Mouse (Mus musculus) liver, embryonic 11.5 days (tissue): Measurements from ENCODE around the gene Obp2a. TPM values are rescaled to one million over a fixed set of nuclear protein-coding genes. Genes with fewer than 3 reads are reported as not detected.
"Not testable (repeated sequence)": the region's sequence is repeated elsewhere in the genome, so short reads cannot be mapped to it uniquely, and the experiment has no call there.

ENCODE experiments used
- ATAC-seq: fragments of 200-750 bp; cut with Nextera tagmentation; replicated peaks from 2 replicates; pipeline ENCODE4 v1.8.0; 2017; ENCODE audit warnings: moderate number of reproducible peaks, mild to moderate bottlenecking, moderate TSS enrichment, moderate library complexity; ENCODE audit not compliant: low FRiP score
- DNase-seq: peaks from one replicate; pipeline ENCODE4 v3.0.0-alpha.2; 2017; ENCODE audit warnings: low spot score
- H3K27ac ChIP-seq: fragments of 300-500 bp; sonication (generic); 2 replicates; pipeline ENCODE4 v1.5.1; 2014; ENCODE audit warnings: mild to moderate bottlenecking, low read depth, low read length, control low read depth
- H3K27me3 ChIP-seq: fragments of 300-500 bp; sonication (generic); replicated peaks from 2 replicates; pipeline ENCODE4 v1.6.1; 2014; ENCODE audit warnings: low read length, mixed read lengths; ENCODE audit not compliant: control insufficient read depth, insufficient read depth
- H3K36me3 ChIP-seq: fragments of 300-500 bp; sonication (generic); 2 replicates; pipeline ENCODE4 v1.6.1; 2014; ENCODE audit warnings: mild to moderate bottlenecking, low read length, moderate library complexity, mixed read lengths; ENCODE audit not compliant: control insufficient read depth, insufficient read depth
- H3K4me1 ChIP-seq: fragments of 300-500 bp; sonication (generic); replicated peaks from 2 replicates; pipeline ENCODE4 v1.6.1; 2014; ENCODE audit warnings: low read length, mixed read lengths; ENCODE audit not compliant: control insufficient read depth, insufficient read depth
- H3K4me2 ChIP-seq: fragments of 300-500 bp; sonication (generic); 2 replicates; pipeline ENCODE4 v1.6.1; 2014; ENCODE audit warnings: mild to moderate bottlenecking, control low read depth, moderate library complexity
- H3K4me3 ChIP-seq: fragments of 300-500 bp; sonication (generic); 2 replicates; pipeline ENCODE4 v1.5.1; 2014; ENCODE audit warnings: low read depth, low read length, control low read depth
- H3K9ac ChIP-seq: fragments of 300-500 bp; sonication (generic); 2 replicates; pipeline ENCODE4 v1.6.1; 2014; ENCODE audit warnings: low read depth, low read length, control low read depth
- H3K9me3 ChIP-seq: fragments of 300-500 bp; sonication (generic); 2 replicates; pipeline ENCODE4 v1.6.1; 2016; ENCODE audit warnings: low read length, inconsistent platforms, mixed read lengths; ENCODE audit not compliant: control insufficient read depth
- WGBS: fragments of 180-500 bp; shearing (Covaris S2); extraction: QIAGEN DNeasy Blood & Tissue Kit; methylation state at CpG from one replicate; pipeline ENCODE4 v1.1.7; 2014; 5-methylcytosine and 5-hydroxymethylcytosine counted together
- polyA plus RNA-seq: library from polyadenylated mRNA; unstranded; fragments of >200 nt; fragmentation: Nextera tagmentation; extraction: Ambion mirVana; gene quantifications from 2 replicates; pipeline ENCODE4 v1.2.1, GENCODE M21; 2014

The Obp2a gene
- polyA plus RNA-seq = not detected in 2 replicates

DNA sequence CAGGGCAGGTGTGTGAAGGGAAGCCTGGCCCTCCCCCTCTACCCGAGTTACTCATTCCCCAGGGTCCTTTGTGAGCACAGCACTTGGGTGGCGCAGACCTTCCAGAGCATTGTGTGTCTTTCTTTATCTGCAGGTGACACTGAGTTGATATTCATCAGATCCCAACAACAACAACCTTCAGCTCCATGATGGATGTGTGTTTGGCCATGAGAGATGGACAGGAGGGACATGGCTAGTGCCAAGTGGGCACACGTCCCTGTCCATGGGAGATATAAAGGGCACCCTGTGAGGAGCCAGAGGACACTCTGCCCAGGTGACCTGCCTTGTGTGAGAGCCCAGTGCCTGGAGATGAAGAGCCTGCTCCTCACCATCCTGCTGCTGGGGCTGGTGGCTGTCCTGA lies at the start of gene Obp2a:
Obp2a (plus strand) TSS at position 301 of the 400 bp plus-strand sequence.
- not testable (repeated sequence) for H3K27me3 ChIP-seq, H3K4me1 ChIP-seq, H3K27ac ChIP-seq, H3K4me3 ChIP-seq, DNase-seq, H3K4me2 ChIP-seq, H3K9me3 ChIP-seq, H3K9ac ChIP-seq, ATAC-seq, H3K36me3 ChIP-seq
- 76% methylated on average over 3 of the region's 3 CpGs for WGBS

DNA sequence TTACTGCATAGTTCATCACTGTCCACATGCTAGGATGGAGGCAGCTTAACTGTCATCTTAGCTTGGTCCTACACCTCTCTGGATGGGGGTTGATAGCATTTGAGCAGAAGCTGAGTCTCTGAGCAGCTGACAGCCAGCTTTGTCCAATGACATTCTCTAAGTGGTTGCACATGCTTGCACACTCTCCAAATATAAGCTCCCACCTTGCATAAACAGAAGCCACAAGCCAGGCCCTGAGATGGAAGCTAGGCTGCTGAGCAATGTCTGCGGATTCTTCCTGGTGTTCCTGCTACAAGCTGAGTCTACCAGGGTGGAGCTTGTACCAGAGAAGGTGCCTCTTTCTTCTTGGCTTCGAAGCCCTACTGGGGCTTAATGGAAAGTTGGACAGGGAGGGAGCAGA lies 46.9 kb upstream of the Obp2a start, which contains the start of gene Lcn8:
Lcn8 (plus strand) TSS at position 219 of the 400 bp plus-strand sequence.
- Histone ChIP-seq H3K4me3 (no peak within 1 kb of the TSS), H3K36me3 (no peaks in the 10 kb centered on the region), H3K27ac (no peak within 1 kb of the TSS), H3K27me3 (0 out of 2 replicates have a peak, but pooled peaks cover 3% of the 10 kb centered on the region), H3K9me3 (no peaks in the 10 kb centered on the region), H3K4me1 (no peaks in the 10 kb centered on the region), H3K4me2 (no peak within 1 kb of the TSS), H3K9ac (no peak within 1 kb of the TSS)
- ATAC-seq = no peak
- 67% methylated on average over 2 of the region's 2 CpGs for WGBS
- no peak for DNase-seq

DNA sequence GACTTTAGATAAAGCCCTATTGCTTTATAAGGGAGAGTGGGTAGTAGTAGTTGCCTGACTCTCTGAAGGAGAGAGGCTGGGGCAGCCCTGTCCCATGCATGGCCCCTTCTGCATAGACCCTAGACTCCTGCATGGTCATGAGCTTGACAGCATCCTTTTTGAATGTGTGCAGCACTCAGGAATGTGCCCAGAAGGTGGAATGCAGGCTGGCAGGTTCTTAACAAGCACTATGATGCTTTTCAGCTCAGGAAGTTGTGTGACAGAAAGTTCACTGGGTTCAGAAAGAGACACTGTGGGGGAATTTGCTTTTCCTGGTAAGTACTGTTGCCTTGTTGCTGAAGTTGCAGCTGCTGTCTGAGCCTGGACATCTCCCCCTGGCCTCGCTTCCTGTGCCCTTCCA lies 45.3 kb upstream of the Obp2a start:
- H3K9me3 ChIP-seq = no peaks in the 10 kb centered on the region
- no peak overlapping the region for H3K9ac ChIP-seq
- H3K27me3 ChIP-seq = 0 out of 2 replicates have a peak, but pooled peaks cover 3% of the 10 kb centered on the region
- WGBS = 55% methylated on average over 1 of the region's 1 CpGs
- no peak overlapping the region for H3K27ac ChIP-seq
- ATAC-seq (no peak), DNase-seq (no peak)
- H3K4me2 ChIP-seq = no peak overlapping the region
- H3K4me3 ChIP-seq = no peak overlapping the region
- H3K36me3 ChIP-seq = no peaks in the 10 kb centered on the region
- no peaks in the 10 kb centered on the region for H3K4me1 ChIP-seq

DNA sequence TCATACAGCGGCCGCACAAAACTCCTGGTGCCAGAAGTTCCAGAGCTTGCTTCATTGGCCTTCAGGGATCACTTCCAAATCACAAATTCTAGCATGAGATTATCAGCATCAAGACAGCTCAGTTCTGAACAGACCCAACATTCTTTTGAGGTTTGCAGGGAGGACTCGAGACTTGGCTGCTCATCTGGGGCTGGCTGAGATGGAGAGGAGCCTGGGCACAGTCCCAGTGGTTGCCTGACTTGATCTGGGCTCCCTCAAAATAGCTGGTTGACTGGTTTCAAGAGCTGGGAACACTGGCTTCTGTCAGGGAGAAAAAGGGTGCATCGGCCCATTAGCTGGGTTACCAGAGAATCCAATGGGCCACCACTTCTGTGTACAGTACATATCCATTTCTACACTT lies 43.2 kb upstream of the Obp2a start:
- H3K4me2 ChIP-seq = no peak overlapping the region
- no peaks in the 10 kb centered on the region for H3K4me1 ChIP-seq
- no peak overlapping the region for H3K9ac ChIP-seq
- H3K27ac ChIP-seq = no peak overlapping the region
- H3K4me3 ChIP-seq = no peak overlapping the region
- no peaks in the 10 kb centered on the region for H3K9me3 ChIP-seq
- 0 out of 2 replicates have a peak, but pooled peaks cover 3% of the 10 kb centered on the region for H3K27me3 ChIP-seq
- no peak for ATAC-seq
- no peaks in the 10 kb centered on the region for H3K36me3 ChIP-seq
- 83% methylated on average over 4 of the region's 4 CpGs for WGBS
- no peak for DNase-seq

DNA sequence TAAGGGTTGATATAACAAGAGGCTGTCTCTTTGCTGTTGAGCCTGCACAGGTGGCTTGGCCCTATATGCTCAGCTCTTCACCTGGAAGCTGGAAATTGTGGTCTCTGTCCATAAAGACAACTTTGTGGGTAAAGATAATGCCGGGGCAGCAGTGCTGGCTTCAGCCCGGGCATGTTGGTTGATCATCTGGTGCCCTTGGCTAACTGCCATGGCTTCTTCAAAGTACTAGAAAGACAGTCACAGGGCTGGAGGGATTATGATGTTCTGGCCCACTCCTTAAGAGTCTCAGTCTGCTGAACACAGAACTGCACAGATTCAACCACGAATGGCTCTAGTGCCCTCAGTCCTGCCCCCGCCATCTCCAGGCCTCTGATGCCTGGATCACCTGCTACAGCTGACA lies 42.6 kb upstream of the Obp2a start:
- Histone ChIP-seq H3K36me3 (no peaks in the 10 kb centered on the region), H3K4me1 (no peaks in the 10 kb centered on the region), H3K4me2 (no peak overlapping the region), H3K9ac (no peak overlapping the region), H3K27ac (no peak overlapping the region), H3K4me3 (no peak overlapping the region), H3K9me3 (no peaks in the 10 kb centered on the region), H3K27me3 (0 out of 2 replicates have a peak, but pooled peaks cover 3% of the 10 kb centered on the region)
- WGBS = 82% methylated on average over 4 of the region's 4 CpGs
- ATAC-seq (no peak), DNase-seq (no peak)

DNA sequence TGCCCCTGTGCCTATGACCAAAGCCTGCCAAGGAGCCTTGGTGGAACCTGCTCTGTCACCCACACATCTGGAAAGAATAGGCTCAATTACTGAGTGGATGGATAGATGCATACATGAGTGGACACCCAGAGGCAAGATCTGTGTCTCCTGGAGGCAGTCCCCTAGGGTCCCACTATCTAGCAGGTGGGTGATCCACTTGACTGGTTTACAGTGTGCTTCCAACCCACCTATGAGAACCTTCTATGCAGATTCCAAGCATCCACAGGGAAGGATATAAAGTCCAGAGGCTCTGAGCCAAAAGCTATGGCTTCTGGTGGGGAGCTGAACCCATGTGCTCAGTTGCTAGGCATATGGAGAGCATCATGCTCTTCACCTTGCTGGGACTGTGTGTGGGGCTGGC lies 42.2 kb upstream of the Obp2a start, which contains the start of gene Lcn5:
Lcn5 (plus strand) TSS at position 301 of the 400 bp plus-strand sequence.
- H3K4me2 ChIP-seq = no peak within 1 kb of the TSS

DNA sequence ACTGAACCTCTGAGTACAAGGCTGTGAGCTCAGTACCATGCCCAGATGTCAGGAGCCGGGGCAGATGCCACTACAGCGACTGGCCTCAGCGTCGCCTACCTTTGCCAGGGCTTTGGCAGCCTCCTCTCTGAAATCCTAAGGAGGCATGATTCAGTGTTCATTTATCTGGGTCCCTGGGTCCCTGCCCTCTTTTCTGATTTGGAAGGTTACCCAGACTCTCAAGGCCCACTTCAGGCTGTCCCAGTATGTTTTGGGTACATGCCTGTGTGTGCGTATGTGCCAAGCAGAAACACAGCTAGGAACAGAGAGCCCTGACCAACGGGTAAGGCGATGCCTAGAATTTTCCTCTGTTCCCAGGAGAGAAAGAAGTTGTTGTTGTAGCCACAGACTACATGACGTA lies 39.6 kb upstream of the Obp2a start:
- 84% methylated on average over 8 of the region's 8 CpGs for WGBS
- H3K36me3 ChIP-seq = no peaks in the 10 kb centered on the region
- ATAC-seq (no peak), DNase-seq (no peak)
- no peaks in the 10 kb centered on the region for H3K4me1 ChIP-seq
- H3K27me3 ChIP-seq = 0 out of 2 replicates have a peak, but pooled peaks cover under 1% of the 10 kb centered on the region
- H3K27ac ChIP-seq = no peak overlapping the region
- no peak overlapping the region for H3K4me2 ChIP-seq
- no peak overlapping the region for H3K9ac ChIP-seq
- H3K4me3 ChIP-seq = no peak overlapping the region
- no peaks in the 10 kb centered on the region for H3K9me3 ChIP-seq

More for the DNA sequence above, 42.2 kb upstream of the Obp2a start, which contains the start of gene Lcn5:
- Histone ChIP-seq H3K27ac (no peak within 1 kb of the TSS), H3K27me3 (0 out of 2 replicates have a peak, but pooled peaks cover 3% of the 10 kb centered on the region), H3K4me1 (no peaks in the 10 kb centered on the region), H3K4me3 (no peak within 1 kb of the TSS), H3K36me3 (no peaks in the 10 kb centered on the region), H3K9me3 (no peaks in the 10 kb centered on the region), H3K9ac (no peak within 1 kb of the TSS)
- DNase-seq (no peak), ATAC-seq (no peak)

DNA sequence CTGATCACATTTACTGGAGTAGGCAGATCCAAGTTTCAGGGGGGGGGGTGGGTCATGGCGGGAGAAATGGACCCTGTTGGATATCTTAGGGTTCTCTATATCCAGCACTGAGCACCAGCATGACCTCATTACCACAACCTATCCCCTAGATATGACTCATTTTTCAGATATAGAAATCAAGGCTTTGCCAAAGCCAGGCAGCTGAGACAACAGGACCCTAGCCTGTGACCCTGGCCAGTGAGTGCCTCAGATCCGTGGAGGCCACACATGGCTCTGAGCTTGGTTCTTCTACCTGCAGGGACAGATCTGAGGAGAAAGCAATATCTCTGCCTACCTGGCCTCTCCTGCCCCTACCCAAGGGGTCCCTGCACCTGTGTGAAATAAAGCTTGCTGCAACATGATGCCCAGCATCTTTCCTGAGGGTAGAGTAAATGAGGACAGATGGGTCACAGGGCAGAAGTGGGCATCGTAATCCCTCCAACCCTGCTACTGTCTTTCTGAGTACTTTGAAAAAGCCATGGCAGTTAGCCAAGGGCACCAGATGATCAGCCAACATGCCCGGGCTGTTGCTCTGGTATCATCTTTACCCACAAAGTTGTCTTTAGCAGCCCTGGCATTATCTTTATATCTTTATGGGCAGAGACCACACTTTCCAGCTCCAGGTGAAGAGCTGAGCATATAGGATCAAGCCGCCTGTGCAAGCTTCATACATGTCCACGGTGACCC lies 38.4 kb upstream of the Obp2a start:
- Histone ChIP-seq H3K9ac (no peak overlapping the region), H3K9me3 (no peaks in the 10 kb centered on the region), H3K27me3 (no peaks in the 10 kb centered on the region), H3K4me3 (no peak overlapping the region), H3K27ac (no peak overlapping the region), H3K4me2 (no peak overlapping the region), H3K36me3 (no peaks in the 10 kb centered on the region), H3K4me1 (no peaks in the 10 kb centered on the region)
- ATAC-seq (no peak), DNase-seq (no peak)
- 83% methylated on average over 6 of the region's 6 CpGs for WGBS

DNA sequence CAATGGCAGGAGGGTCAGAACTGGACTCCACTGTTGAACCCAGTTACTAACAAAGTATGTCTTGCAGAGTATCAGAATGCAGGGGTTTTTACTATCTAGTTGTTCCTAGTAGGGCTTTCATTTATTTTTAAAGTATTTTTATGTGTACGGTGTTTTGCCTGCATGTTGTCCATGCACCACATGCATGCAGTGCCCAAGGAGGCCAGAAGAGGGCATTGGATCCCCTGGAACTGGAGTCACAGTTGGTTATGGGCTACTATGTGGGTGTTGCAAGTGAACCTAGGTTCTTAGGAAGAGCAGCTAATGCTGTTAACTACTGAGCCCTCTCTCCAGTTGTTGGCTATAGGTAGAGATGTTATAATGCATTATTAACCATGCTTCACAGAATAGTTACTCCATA lies 36.3 kb upstream of the Obp2a start:
- H3K27me3 ChIP-seq = no peaks in the 10 kb centered on the region
- H3K4me1 ChIP-seq = no peaks in the 10 kb centered on the region
- 66% methylated on average over 1 of the region's 1 CpGs for WGBS

More for the DNA sequence above, 36.3 kb upstream of the Obp2a start:
- Histone ChIP-seq H3K36me3 (no peaks in the 10 kb centered on the region), H3K4me3 (no peak overlapping the region), H3K9ac (no peak overlapping the region), H3K4me2 (no peak overlapping the region), H3K9me3 (no peaks in the 10 kb centered on the region), H3K27ac (no peak overlapping the region)
- no peak for DNase-seq
- no peak for ATAC-seq
